Mouse (Mus musculus): ENCODE measurements around the gene Sptbn1.

Gene Sptbn1

GRCm38 (mm10) chr11:30118038-30118437 lies 149.9 kb downstream of the Sptbn1 start:
- DNase-seq, result no peak

GRCm38 (mm10) chr11:30113631-30114030 lies 154.3 kb downstream of the Sptbn1 start:
- DNase-seq, result no peak

- DNase-seq, result no peak
Measured at GRCm38 (mm10) chr11:30110634-30111033, 157.3 kb downstream of the Sptbn1 start.

GRCm38 (mm10) chr11:30104177-30104576 lies 163.8 kb downstream of the Sptbn1 start:
- no peak for DNase-seq

GRCm38 (mm10) chr11:30102594-30102993 lies 165.4 kb downstream of the Sptbn1 start:
- DNase-seq, result no peak

- DNase-seq, result no peak
Measured at GRCm38 (mm10) chr11:30101796-30102195, 166.2 kb downstream of the Sptbn1 start.

- DNase-seq, result no peak
Measured at GRCm38 (mm10) chr11:30101162-30101561, 166.8 kb downstream of the Sptbn1 start.

GRCm38 (mm10) chr11:30099916-30100315 lies 168.1 kb downstream of the Sptbn1 start:
- DNase-seq, result no peak

GRCm38 (mm10) chr11:30095212-30095773 lies 172.7 kb downstream of the Sptbn1 start:
- no peak for DNase-seq

- DNase-seq, result no peak
Measured at GRCm38 (mm10) chr11:30091892-30092291, 176.1 kb downstream of the Sptbn1 start.

GRCm38 (mm10) chr11:30085114-30085513 lies 182.9 kb downstream of the Sptbn1 start:
- DNase-seq, result no peak

GRCm38 (mm10) chr11:30057299-30057698 lies 210.7 kb downstream of the Sptbn1 start:
- DNase-seq, result no peak
